Mouse (Mus musculus) spleen, adult 2 months (tissue): ENCODE measurements around the gene Cited2.
A peak's percentile ranks its signal among the peaks of the same experiment; 100 is the strongest.

Experiments used
- CTCF ChIP-seq: fragments of 200-500 bp; IDR thresholded peaks from 2 replicates; pipeline ENCODE4 v1.5.1; 2011; ENCODE audit warnings: mild to moderate bottlenecking, inconsistent platforms; ENCODE audit not compliant: insufficient read depth, insufficient read length, insufficient replicate concordance; ENCODE audit errors: extremely low read depth
- POLR2A ChIP-seq: fragments of 200-500 bp; IDR thresholded peaks from 2 replicates; pipeline ENCODE4 v1.6.1; 2011; ENCODE audit warnings: low read depth, low read length, inconsistent platforms

GRCm38 (mm10) chr10:17727926-17728279 lies 4.9 kb downstream of the Cited2 start:
- TF ChIP-seq CTCF (peak; percentile 3; the same call in 1 of the 2 replicates), POLR2A (no peak)
